Mouse (Mus musculus) urinary bladder, postnatal 14 days (tissue): ENCODE measurements around the gene Arhgap30.

Experiments used
- DNase-seq: peaks from one replicate; pipeline ENCODE4 v3.0.0; 2021; ENCODE audit warnings: low spot score

Arhgap30 gene

DNA sequence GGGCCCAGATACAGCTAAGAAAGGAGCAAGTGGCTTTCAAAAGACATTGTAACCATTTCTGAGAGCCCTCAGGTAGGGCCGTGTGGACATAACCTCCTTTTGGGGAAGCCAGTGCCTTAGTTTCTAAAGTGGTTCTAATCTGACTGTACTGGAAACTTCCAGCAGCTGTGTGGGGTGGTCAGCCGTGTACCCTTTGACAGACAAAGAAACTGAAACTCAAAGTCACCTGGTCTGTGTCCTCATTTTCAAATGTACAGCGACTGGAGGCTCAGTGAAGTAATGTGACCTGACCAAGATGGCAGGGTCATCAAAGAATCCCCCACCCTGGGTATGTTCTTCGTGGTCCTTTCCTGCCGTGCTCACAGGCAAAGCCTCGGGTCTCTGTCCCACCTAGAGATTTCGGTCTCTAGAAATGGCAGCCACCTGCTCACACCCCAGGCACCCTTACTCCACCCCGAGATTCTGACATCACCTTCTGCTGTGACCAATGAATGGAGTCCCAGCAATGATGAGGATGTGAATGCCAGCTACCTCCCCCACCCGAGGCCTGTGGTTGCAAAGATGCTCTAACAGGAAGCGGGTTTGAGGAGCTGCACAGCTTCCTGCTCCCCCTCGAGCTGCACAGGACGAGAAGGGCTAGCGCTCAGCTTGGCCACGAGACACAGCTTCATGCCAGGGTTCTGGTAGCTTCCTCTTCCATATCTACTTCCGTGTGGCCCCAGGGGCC is at the start of gene Arhgap30:
Gene Arhgap30, plus strand, starts transcription at position 579 of the 727 bp plus-strand sequence.
- no peak for DNase-seq

DNA sequence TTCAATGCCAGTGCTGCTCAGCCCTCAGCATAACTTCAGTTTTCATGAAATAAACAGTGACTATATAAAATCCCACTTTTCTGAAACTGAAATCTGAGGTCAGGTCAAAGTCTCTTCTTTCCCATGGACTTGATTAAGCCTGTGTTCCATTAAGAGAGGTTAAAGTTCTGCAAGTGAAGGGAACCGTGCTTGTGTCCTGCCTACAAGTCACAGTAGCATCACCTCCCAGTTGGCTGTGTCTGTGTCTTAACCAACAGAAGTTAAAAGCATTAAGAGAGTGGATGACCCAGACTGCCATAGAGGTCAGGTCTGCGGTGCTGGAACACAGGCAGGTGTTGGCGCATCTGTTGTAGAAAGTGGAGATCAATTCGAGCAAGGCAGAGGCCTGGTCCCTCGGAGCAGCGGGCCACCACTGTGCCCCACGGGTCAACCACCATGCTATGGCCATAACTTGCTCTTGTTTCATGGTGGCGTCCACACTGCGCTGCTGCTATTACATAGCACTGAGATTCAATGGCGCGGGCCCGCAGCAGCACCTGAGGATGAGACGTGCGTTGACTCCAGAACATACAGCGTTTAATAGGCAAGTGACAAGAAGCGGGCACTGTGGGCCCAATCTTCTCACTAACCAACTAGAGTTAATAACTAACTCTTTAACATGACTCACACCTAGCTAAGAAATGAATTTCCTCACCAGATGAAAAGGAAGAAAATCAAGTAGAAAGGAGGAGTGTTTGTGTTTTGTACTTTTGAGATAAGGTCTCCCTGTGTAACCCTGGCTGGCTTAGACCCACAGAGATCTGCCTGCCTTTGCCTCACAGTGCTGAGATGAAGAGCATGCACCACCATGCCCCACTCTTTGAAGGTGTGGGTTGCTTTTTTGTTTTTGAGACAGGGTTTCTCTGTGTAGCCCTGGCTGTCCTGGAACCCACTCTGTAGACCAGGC is 46.2 kb upstream of the Arhgap30 start:
- no peak for DNase-seq

DNA sequence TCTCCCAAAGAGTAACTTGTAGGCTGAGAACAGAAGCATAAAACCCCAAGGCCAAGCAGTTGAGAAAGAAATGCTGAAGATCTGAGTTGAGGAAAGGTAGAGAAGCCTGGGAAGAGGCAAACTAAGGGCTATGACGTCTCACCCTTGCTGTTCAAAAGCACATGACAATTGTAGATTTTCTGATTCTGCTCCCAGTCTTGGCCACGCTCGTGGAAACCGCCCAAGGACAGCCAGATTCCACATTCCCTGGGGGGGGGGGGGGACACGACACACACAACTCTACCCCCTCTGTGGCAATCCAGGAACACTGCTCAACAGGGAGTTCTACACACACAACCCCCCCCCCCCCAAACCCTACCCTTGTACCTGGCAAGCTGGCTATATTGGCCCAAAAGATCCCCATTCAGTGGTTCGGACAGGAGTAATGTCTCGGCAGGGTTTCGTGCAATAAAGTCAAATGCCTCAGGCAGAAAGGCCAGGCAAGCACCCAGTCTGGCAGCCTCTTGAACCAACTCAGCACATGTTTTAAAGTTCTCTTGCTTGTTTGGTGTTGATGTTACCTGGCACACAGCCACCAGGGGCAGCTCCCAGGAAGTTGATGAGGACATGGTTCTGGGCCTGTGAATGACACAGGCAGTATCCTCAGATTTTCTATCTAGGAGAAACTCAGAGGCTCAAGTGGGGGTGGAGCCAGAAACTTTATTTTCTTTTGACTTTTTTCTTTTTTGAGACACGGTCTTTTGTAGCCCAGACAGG is 44.7 kb upstream of the Arhgap30 start:
- DNase-seq, result peak; percentile 52

DNA sequence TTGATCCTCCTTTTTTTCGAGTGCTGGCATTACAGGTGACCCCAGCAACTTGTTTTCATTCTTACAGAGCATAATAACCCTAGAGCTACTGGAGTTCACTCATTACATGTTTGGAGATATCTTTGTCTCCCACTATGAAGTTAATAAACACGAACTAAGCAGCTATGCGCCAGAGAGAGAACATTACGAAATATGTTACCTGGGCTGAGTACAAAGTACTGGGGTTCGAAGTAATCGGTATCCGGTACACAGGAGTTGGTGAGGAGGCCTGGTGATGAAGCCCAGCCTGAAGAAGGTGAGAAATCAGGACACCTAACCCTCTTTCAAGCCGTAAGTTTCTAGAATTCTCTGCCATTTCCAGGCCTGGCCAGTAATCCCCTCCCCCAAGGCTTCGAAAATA is 44.0 kb upstream of the Arhgap30 start:
- no peak for DNase-seq

DNA sequence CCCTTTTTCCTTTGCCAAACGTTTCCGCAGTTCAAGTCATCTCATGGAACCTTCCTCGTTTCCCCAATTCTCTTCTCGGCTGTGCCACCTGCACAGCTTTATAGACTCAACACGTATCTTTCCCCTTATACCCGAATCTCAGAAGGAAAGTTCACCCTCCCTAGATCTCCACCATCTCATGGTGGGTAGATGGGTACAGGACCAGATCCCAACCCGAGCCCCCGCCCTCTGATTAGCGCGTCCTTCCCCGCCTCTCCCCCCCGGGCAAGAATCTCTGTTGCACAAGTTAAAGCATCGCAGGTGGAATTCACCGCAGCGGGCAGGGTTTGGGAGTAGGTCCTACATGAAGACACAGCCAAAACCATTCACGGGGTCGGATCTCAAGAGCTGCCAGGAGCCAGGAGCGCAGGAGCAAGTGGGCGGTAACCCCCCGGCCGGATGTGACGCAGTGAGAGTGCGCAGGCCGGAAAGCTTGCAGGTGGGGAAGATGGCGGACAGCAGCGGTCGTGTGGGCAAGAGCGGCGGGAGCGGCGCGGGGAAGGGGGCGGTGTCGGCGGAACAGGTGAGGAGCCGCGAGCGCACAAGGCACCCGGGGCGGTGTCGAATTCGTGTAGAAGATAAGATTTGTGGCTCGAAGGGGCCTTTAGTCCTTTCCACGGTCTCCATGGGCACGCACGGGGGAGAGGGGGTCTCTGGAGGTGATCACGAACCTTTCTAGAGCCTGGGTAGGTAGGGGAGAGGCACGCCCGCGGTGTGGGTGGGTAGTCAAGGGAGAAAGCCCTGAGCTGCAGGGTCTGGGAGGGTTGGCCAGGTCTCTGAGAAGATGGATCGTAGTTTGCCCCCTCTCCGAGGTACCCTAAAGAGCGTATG is 43.3 kb upstream of the Arhgap30 start, which contains the start of the genes Nit1 and Pfdn2:
Gene Nit1, minus strand, starts transcription at position 422 of the 870 bp plus-strand sequence.
Gene Pfdn2, plus strand, starts transcription at position 446 of the 870 bp plus-strand sequence.
- DNase-seq, result peak; percentile 92

DNA sequence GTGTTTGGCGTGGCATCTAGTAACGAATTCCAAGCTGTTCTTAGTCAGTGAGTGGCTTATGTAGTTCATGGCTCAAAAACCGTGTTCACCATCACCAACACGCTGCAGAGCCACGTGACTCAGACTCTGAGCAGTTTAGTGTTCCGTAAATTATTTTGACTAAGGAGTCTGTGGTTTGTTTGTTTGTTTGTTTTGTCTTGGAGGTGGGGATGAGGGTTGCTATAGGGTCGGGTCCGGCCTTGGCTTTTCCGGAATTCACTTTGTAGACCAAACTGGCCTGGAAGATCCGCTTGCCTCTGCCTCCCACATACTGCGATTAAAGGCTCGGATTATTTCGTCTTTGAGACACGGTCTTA is 42.7 kb upstream of the Arhgap30 start:
- DNase-seq, result no peak

DNA sequence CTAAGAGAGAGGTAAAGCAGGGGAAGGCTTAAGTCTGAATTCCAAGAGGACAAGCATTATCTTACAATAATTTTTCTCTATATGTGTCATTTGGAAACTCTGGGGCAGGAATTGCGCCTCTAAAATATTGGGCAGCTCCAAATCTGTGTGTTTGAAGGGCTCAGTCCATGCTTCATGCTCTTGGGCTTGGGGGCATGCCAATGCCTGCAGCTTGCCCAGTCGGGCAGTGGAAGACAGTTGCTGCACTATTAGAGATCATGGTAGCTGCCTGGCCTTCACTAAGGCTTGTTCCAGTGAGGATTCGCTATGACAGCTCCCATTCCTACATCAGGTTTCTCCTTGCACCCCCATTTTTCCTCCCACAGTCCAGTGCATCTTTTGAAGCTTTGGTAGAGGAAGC is 40.1 kb upstream of the Arhgap30 start:
- DNase-seq, result no peak

DNA sequence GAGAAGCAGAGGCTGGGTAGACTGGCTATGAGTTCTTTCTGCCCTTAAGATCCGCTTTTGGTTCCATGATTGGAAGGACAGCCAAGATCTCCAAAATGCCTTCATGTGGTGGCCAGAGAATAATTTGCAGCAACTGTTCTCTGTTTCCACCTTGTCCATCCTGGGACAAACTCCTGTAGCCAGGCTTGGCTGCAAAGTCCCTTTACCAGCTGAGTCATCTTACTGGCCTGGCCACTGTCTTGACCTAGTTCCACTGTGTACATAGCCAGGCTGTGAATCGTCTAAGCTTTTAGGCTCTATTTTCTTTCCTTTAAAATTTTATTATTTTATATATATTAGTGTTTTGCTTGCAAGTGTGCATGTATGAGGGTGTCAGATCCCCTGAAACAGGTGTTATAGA is 39.5 kb upstream of the Arhgap30 start:
- no peak for DNase-seq

DNA sequence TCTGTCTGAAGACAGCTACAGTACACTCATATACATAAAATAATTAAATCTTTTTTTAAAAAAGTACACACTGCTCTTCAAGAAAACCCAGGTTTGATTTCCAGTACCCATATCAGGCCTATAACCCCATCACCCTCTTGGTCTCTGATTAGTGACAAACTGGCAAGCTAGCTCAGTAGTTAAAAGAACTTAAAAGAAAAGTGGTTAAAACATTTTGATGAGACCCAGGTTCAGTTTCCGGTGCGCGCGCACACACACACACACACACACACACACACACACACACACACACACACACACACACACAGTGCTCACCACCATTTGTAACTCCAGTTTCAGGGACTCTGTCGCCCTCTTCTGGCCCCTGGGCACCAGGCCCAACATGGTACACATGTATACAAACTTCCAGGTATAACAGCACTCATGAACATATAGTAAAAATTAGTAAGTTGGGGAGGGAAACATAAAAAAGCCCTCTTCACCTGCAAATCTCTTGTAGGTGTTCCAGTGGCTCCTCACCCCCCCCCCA is 32.9 kb upstream of the Arhgap30 start:
- no peak for DNase-seq

DNA sequence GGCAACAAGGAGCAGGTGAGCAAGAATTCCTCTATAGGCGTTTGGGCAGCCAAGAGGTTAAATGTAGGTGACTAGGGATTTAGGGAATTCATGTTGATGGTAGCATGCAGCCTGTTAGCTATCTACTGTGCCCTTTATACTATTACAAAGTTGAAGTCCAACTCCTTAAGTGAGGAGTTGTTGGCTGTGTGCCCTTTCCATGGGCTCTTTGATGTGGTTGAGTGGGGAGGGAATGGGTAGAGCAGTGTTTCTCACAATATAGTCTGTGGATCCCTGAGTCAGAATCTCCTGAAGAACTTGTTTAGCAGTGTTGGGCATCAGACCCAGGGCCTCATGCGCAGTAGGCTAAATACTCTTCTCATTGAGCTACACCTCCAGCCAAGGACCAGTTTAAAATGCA is 31.9 kb upstream of the Arhgap30 start:
- no peak for DNase-seq

DNA sequence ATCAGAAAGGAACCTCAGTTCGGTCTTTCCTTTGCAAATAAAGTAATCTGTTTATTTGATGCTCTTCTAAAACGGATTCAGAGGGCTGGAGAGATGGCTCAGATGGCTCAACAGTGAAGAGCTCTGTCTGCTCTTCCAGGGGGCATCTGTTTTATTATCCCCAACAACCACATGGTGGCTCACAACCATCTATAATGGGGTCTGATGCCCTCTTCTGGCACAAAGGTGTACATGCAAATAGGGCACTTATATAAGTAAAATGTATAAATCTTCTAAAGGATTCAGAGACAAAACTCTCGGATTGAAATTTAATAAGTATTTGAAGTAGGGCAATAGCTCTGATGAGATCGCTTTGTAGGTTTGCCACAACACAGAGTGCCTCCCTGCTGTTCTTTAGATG is 30.3 kb upstream of the Arhgap30 start:
- DNase-seq, result no peak

DNA sequence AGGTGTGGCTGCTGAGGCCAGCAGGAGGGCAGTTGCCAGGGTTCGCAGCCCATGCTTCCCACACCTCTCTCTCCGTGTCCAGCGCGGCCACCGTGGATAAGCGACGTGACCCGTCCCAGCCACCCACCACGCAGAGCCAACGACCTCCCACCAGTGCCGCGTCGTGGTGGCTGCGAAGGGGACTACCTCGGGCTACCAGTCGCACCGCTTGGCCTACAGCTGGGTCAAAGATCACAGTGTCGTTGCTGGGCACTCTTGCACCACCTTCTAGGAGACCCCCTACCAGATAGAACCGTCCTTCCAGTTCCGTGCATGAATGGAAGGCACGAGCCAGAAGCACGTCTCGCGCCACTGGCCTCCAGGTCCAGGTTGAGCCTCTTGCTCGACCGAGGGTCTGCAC is 28.5 kb upstream of the Arhgap30 start:
- peak; percentile 21 for DNase-seq

DNA sequence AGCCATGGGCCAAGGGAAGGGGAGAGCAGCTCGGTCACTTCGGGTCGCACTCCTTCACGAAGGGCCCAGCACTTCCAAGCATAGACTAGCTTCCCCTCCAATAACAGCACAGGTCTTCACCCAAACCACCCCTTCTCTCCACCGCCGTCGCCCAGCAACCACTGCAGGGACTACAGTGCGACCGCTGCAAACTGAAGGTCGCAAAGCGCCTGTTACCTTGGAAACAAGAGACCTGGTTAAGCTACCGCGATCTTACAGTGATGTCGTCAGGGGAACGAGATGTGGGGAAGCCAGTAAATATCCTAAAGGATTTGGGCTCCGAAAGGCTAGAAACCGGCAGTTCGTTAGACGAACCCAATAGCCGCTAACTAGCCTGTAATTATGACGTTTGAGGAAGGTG is 28.1 kb upstream of the Arhgap30 start, which contains the start of gene Klhdc9:
Gene Klhdc9, minus strand, starts transcription at position 143 of the 400 bp plus-strand sequence.
- DNase-seq, result peak; percentile 93

DNA sequence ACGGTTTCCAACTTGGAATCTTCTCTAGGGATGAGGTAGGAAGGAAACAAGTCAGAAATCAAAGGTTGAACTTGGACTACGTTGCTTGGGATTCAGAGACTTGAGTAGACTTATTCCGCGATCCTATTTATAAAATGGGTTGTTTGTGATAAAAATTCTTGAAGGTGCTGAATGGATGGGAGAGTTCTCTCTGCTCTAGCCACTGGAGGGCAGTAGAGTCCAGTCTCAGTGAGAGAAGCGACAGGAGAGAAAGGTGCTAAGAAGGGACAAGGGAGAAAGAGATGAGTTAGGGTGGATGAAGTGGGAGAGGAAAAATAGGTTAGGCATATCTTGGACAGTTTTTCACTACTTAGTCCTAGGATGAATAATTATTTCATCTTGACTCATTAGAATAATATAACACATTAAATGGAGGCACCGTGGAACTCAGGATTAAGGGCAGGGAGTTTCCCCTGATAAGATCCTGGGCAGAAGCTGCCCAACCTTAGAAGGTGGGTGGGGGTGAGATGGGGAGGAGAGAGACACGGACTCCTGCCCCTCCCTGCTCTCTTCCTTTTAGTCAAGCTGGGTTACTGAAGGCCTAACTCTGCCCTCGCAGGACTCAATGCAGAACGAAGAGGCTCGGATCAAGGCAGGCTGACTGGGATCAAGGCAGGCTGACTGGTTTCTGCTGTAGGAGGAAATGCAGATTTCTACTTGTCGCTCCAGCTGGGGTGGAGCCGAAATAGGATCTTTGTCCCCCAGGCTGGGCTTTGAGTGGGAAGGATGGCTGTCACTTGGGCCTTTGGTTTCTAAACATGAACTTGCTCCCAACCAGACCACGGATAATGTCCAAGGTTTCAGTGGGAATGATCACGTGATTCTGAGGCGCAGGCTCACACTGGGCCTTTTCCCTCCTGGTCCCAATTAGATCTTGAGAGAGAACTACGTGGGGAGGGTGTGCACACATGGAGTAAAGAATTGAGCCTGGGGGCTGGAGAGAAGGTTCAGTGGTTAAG is 27.3 kb upstream of the Arhgap30 start:
- DNase-seq, result peak; percentile 80

DNA sequence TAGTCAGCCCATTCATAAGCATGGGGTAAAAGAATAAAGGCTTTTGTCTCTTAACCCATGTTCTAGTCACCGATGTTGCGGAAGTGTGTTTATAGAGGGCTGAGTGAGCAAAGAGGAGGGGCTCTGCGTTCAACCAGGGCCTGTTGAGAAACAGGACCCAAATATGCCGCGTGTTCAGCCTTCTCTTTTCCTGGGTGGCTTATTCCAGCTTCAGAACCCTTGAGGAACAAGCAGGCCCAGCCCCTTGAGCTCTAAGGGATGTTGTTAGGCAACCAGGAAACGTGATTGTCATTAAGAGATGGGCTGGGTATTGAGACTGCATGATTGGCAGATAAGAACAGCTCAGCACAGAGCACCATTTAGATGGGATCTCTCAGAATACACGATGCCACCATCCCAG is 22.8 kb upstream of the Arhgap30 start:
- DNase-seq, result no peak

DNA sequence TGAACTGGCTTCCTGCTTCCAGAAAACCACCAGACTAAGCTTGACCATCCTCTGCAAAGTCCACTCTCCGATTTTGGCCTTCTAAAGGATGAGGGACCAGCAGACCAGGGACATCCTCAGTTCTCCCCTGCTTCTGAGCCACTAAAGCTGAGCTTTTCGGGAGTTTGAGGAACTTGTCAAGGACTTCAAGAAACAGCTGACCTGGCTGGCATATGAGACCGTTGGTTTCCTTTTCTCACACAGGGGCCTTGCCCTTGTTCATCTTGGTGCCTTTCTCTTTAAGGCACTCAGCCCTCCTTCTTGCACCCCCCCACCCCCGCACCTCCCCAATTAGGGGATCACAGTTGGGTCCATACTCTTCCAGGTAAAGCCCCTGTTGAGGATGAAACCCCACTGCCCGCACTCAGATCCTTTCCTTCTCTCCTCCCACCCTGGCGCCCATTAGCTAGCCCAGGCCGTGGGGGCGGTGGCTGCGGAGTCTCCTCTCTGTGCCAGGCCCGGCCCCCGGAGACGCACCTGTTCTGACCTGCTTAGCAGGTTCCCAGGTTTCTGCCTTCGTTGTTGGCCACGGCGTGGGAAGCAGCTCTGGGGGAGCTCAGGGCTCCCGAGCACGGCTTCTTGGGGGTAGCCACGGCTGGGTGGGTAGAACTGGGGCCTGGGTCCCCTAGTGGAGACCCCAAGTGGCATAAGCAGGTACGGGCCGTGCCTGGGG is 18.8 kb upstream of the Arhgap30 start, which contains the start of gene Nectin4:
Gene Nectin4, plus strand, starts transcription at position 255 of the 712 bp plus-strand sequence.
- DNase-seq, result peak; percentile 86

DNA sequence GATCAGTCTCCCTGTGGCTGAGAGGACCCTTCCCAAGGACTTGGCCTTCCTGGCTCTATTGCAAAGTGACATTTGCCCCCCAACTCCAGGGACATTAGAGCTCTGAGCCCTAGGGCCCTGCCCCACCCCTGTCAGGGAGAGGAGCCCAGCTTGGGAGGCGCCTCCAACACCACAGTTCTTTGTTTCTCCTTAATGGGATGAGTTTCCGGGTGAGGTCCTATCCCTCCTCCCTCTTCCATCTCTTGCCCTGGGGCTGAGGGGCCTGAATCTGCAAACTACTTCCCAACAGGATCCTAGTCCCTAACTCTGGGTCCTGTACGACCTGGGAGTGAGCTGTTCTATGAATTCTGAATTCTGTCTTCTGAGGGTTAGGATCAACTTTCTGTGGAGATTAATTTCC is 15.9 kb upstream of the Arhgap30 start:
- DNase-seq, result no peak

DNA sequence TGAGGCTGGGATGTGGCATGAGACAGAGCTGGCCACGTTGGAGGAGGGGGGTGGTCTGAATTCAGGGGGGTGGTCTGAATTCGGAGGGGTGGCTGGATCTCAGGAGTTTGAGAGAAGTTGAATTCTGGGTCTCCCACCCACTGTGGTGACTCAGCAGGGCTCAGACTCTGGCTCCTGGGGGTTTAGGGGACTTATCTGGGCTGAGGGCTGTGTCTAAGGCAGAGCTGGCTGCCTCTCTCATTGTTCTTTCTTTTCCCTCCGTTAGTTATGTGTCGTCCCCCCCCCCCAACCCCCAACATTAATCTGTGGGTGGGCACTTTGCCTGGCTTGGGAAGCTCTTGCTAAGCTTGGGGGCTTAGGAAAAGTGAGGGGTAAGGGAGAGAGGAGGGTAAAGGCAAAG is 14.8 kb upstream of the Arhgap30 start:
- no peak for DNase-seq

DNA sequence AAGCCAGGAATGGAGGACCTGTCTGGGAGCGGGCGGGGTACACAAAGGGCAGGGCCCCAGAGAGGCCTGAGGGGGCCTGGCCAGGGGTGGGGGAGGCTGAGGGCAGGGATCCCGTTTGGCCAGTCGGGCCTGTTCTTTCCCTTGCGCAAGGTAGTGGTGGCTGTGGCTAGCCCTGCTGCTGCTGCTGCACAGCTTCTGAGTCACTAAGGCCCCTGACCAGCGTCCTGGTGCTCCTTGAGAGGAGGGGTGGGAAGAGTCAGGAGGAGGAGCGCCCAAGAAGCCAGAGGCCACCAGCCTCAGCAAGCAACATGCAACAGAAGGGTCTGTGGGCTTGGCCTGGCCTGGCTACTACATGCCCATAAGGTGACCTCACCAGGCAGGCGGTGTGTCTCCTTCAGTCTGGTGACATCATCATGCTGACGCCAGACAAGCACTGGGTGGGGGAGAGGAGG is 13.1 kb upstream of the Arhgap30 start:
- peak; percentile 91 for DNase-seq
